Comparison of ENCODE assay signal across 23 mouse cellular contexts in the genomic region with DNA sequence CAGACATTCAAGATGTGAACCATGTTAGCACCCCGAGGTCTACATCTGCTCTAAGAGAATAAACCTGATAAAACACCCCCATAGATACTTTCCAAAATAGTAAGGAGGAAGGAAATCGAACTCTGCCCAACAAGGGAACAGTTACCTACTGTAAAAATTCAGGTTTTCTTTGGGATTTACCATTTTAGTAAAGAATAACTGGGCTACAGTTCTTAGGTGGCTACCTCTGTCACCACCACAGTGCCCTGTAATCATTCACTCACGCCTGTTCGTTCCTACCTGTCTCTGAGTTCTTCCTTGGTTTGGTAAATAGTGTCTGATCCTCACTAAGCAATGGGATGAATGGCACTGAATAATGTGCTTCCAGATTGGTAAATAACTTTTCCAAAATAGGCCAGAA. TPM values are rescaled to one million over a fixed set of nuclear protein-coding genes. Genes with fewer than 3 reads are reported as not detected.
DNase-seq lines count a peak whose midpoint lies in the region; ATAC-seq lines count a peak whose summit lies in the region.
"Had no signal": no experiment of that assay in that cellular context is flagged by ENCODE, and none has a peak within 500 bp of the region (broad histone marks: within the 10 kb centered on the region; RNA-seq: fewer than 3 reads in every experiment).

No protein-coding gene starts in this region.

- H3K4me1 ChIP-seq in heart, embryonic 10.5 days: peaks cover 6% of the 10 kb centered on the region; the same call in 1 of the 2 replicates
- no peaks in the 10 kb centered on the region for H3K4me1 ChIP-seq in intestine, embryonic 14.5 days (replicated peaks; ENCODE audit: control insufficient read depth, insufficient read depth, low read length)
- H3K4me1 ChIP-seq in intestine, embryonic 16.5 days (ENCODE audit: control insufficient read depth, insufficient read depth, low read length): no peaks in the 10 kb centered on the region
- no peaks in the 10 kb centered on the region for H3K4me1 ChIP-seq in midbrain, embryonic 11.5 days (ENCODE audit: control insufficient read depth, insufficient read depth, low read length)
- peaks cover 4% of the 10 kb centered on the region; the same call in 1 of the 2 replicates for H3K4me1 ChIP-seq in midbrain, embryonic 10.5 days

- H3K9me3 ChIP-seq in heart, embryonic 10.5 days: no peaks in the 10 kb centered on the region
- H3K9me3 ChIP-seq in intestine, embryonic 14.5 days (ENCODE audit: control insufficient read depth, low read length): no peaks in the 10 kb centered on the region
- H3K9me3 ChIP-seq in intestine, embryonic 16.5 days (ENCODE audit: control insufficient read depth, low read length): no peaks in the 10 kb centered on the region
- no peaks in the 10 kb centered on the region for H3K9me3 ChIP-seq in midbrain, embryonic 11.5 days (ENCODE audit: control insufficient read depth, low read length)
- no peaks in the 10 kb centered on the region for H3K9me3 ChIP-seq in midbrain, embryonic 10.5 days (replicated peaks)
- H3K9me3 ChIP-seq: G1E had no signal

- WGBS in heart, embryonic 10.5 days: 89% methylated on average over 4 of the region's 4 CpGs
- WGBS in intestine, embryonic 14.5 days: 92% methylated on average over 4 of the region's 4 CpGs
- 91% methylated on average over 4 of the region's 4 CpGs for WGBS in intestine, embryonic 16.5 days
- 90% methylated on average over 4 of the region's 4 CpGs for WGBS in midbrain, embryonic 11.5 days
- WGBS in midbrain, embryonic 10.5 days: 92% methylated on average over 4 of the region's 4 CpGs

- no peak overlapping the region for H3K27ac ChIP-seq in heart, embryonic 10.5 days
- H3K27ac ChIP-seq in intestine, embryonic 14.5 days (ENCODE audit: low read depth): no peak overlapping the region
- H3K27ac ChIP-seq in intestine, embryonic 16.5 days (ENCODE audit: low read length): no peak overlapping the region
- H3K27ac ChIP-seq in midbrain, embryonic 11.5 days (ENCODE audit: low read depth, low read length): no peak overlapping the region
- H3K27ac ChIP-seq in midbrain, embryonic 10.5 days (replicated peaks): no peak overlapping the region

- no peak overlapping the region for H3K9ac ChIP-seq in intestine, embryonic 14.5 days (ENCODE audit: low read length)
- no peak overlapping the region for H3K9ac ChIP-seq in intestine, embryonic 16.5 days (ENCODE audit: low read depth, low read length)
- no peak overlapping the region for H3K9ac ChIP-seq in midbrain, embryonic 11.5 days (ENCODE audit: low read length)

- H3K36me3 ChIP-seq in heart, embryonic 10.5 days: no peaks in the 10 kb centered on the region
- no peaks in the 10 kb centered on the region for H3K36me3 ChIP-seq in intestine, embryonic 14.5 days (ENCODE audit: control insufficient read depth, insufficient read depth, low read length)
- no peaks in the 10 kb centered on the region for H3K36me3 ChIP-seq in intestine, embryonic 16.5 days (ENCODE audit: control insufficient read depth, insufficient read depth, low read length)
- no peaks in the 10 kb centered on the region for H3K36me3 ChIP-seq in midbrain, embryonic 11.5 days (ENCODE audit: control insufficient read depth, insufficient read depth, low read length)
- no peaks in the 10 kb centered on the region for H3K36me3 ChIP-seq in midbrain, embryonic 10.5 days

- intact Hi-C loops in left cerebral cortex, postnatal 25 days (cut with DNase I): no loop called here

- no peaks in the 10 kb centered on the region for H3K27me3 ChIP-seq in heart, embryonic 10.5 days (ENCODE audit: insufficient read depth, poor library complexity, severe bottlenecking)
- H3K27me3 ChIP-seq in intestine, embryonic 14.5 days (replicated peaks; ENCODE audit: control insufficient read depth, insufficient read depth, low read length): no peaks in the 10 kb centered on the region
- H3K27me3 ChIP-seq in intestine, embryonic 16.5 days (replicated peaks; ENCODE audit: control insufficient read depth, insufficient read depth, low read length): no peaks in the 10 kb centered on the region
- H3K27me3 ChIP-seq in midbrain, embryonic 11.5 days (ENCODE audit: control insufficient read depth, insufficient read depth, low read length): no peaks in the 10 kb centered on the region
- no peaks in the 10 kb centered on the region for H3K27me3 ChIP-seq in midbrain, embryonic 10.5 days (ENCODE audit: low read depth, poor library complexity, severe bottlenecking)
- H3K27me3 ChIP-seq: CH12.LX, Patski had no signal

- no peak for ATAC-seq in intestine, embryonic 14.5 days (replicated peaks; ENCODE audit: low FRiP score, low TSS enrichment, low read depth)
- ATAC-seq in intestine, embryonic 16.5 days: no peak
- no peak for ATAC-seq in midbrain, embryonic 11.5 days (ENCODE audit: low FRiP score)
- ATAC-seq: activated CD4-positive, CD25-positive, alpha-beta regulatory T cell, adult 4 months; CD4-positive, CD25-positive, alpha-beta regulatory T cell, adult 4 months; Patski had no signal

- H3K4me3 ChIP-seq in heart, embryonic 10.5 days: no peak overlapping the region
- no peak overlapping the region for H3K4me3 ChIP-seq in intestine, embryonic 14.5 days (ENCODE audit: low read depth, low read length)
- no peak overlapping the region for H3K4me3 ChIP-seq in intestine, embryonic 16.5 days (ENCODE audit: low read length)
- H3K4me3 ChIP-seq in midbrain, embryonic 11.5 days (ENCODE audit: low read depth, low read length): no peak overlapping the region
- no peak overlapping the region for H3K4me3 ChIP-seq in midbrain, embryonic 10.5 days

- peak; percentile 57 for DNase-seq in heart, adult 11 months
- DNase-seq in heart, embryonic 10.5 days (ENCODE audit: low spot score): no peak
- DNase-seq in intestine, embryonic 14.5 days (ENCODE audit: low spot score): peak; percentile 9
- peak; percentile 61 for DNase-seq in midbrain, embryonic 11.5 days (ENCODE audit: low spot score, missing footprints)
- DNase-seq in midbrain, embryonic 10.5 days (ENCODE audit: low spot score): no peak
- peak; percentile 62 for DNase-seq in Muller cell, postnatal 12 days (ENCODE audit: inconsistent ontology term)
- DNase-seq in left cerebral cortex, postnatal 25 days (ENCODE audit: low spot score in 2 of 2): no peak
- DNase-seq: adrenal gland, adult 2 months; adrenal gland, adult 8-10 months; adrenal gland, postnatal 10 days; adrenal gland, postnatal 14 days; adrenal gland, postnatal 25 days; adrenal gland, postnatal 36 days; B cell, adult 2 months; cerebellum, adult 11 months; cerebellum, adult 11-12 months; cerebellum, adult 18-20 months had no signal

- no peak overlapping the region for H3K4me2 ChIP-seq in intestine, embryonic 14.5 days (ENCODE audit: low read length)
- no peak overlapping the region for H3K4me2 ChIP-seq in intestine, embryonic 16.5 days (ENCODE audit: low read depth, low read length)
- H3K4me2 ChIP-seq in midbrain, embryonic 11.5 days: no peak overlapping the region

RNA-seq across cellular contexts. Expression of gene Slc23a4, which starts 42.6 kb away (rescaled TPM):
- polyA plus RNA-seq in heart, embryonic 10.5 days (2016; fragmentation: Nextera tagmentation; extraction: Ambion mirVana): 0.12 and 0.41 TPM in 2 replicates
- 6.3 and 7.1 TPM in 2 replicates for polyA plus RNA-seq in intestine, embryonic 14.5 days (2014; fragmentation: Nextera tagmentation; extraction: Ambion mirVana)
- 10.6 and 11.1 TPM in 2 replicates for polyA plus RNA-seq in intestine, embryonic 16.5 days (2015; fragmentation: Nextera tagmentation; extraction: Ambion mirVana)
- 0.34 and 0.36 TPM in 2 replicates for polyA plus RNA-seq in midbrain, embryonic 11.5 days (2014; fragmentation: Nextera tagmentation; extraction: Ambion mirVana)
- 0.25 and 0.48 TPM in 2 replicates for polyA plus RNA-seq in midbrain, embryonic 10.5 days (2016; fragmentation: Nextera tagmentation; extraction: Ambion mirVana)
- total RNA-seq in left cerebral cortex, postnatal 25 days (2021): 1 to 10 TPM; 1.0 to 1.6 TPM
- total RNA-seq: adrenal gland, postnatal 25 days had no signal

Comparison
In these comparisons a context has a peak if more than half of its experiments do, and no peak if none do; other contexts are left out.
1. DNase-seq: peak in heart, adult 11 months (single experiment), intestine, embryonic 14.5 days (single experiment), midbrain, embryonic 11.5 days (single experiment) and Muller cell, postnatal 12 days (single experiment); none in heart, embryonic 10.5 days (single experiment), midbrain, embryonic 10.5 days (single experiment) and left cerebral cortex, postnatal 25 days (0 of 2).